Mouse (Mus musculus) ES-E14 (cell line): Measurements from ENCODE around the gene Aggf1. TPM values are rescaled to one million over a fixed set of nuclear protein-coding genes. Genes with fewer than 3 reads are reported as not detected.
A peak's percentile ranks its signal among the peaks of the same experiment; 100 is the strongest.

Experiments
- DNase-seq: peaks from one replicate; pipeline ENCODE4 v3.0.0-alpha.2; 2013; ENCODE audit warnings: low read depth, low spot score
- H3K27ac ChIP-seq: 2 replicates; pipeline ENCODE4 v1.5.1; 2012; ENCODE audit warnings: low read depth, mild to moderate bottlenecking, low read length, moderate library complexity, mixed read lengths; ENCODE audit not compliant: poor library complexity, insufficient read depth, severe bottlenecking
- H3K36me3 ChIP-seq: 2 replicates; pipeline ENCODE4 v1.6.1; 2012; ENCODE audit warnings: mild to moderate bottlenecking, low read length, moderate library complexity, mixed read lengths; ENCODE audit not compliant: control insufficient read depth, poor library complexity, insufficient read depth, severe bottlenecking
- H3K4me1 ChIP-seq, 2 experiments: fragments of 150-350 bp in 1 of 2; sonication (generic) in 1 of 2; 2 replicates each; pipeline ENCODE4 v1.6.1; 2012; ENCODE audit warnings: low read length in 2 of 2, mild to moderate bottlenecking in 1 of 2, mixed read lengths in 1 of 2; ENCODE audit not compliant: control insufficient read depth in 2 of 2, insufficient read depth in 2 of 2, poor library complexity in 1 of 2
- H3K4me3 ChIP-seq, 2 experiments: fragments of 150-350 bp in 1 of 2; sonication (generic) in 1 of 2; 2 replicates each; pipeline ENCODE4 v1.5.1; 2012; ENCODE audit warnings: low read length in 2 of 2, low read depth in 1 of 2, mild to moderate bottlenecking in 1 of 2, mixed read lengths in 1 of 2; ENCODE audit not compliant: insufficient read depth in 1 of 2, poor library complexity in 1 of 2, severe bottlenecking in 1 of 2
- H3K9ac ChIP-seq: 2 replicates; pipeline ENCODE4 v1.6.1; 2012; ENCODE audit warnings: low read depth, mild to moderate bottlenecking, low read length, mixed read lengths; ENCODE audit not compliant: poor library complexity, insufficient read depth, severe bottlenecking
- H3K9me3 ChIP-seq: fragments of 150-350 bp; sonication (generic); 2 replicates; pipeline ENCODE4 v1.6.1; 2012; ENCODE audit warnings: low read depth, mild to moderate bottlenecking, low read length; ENCODE audit not compliant: control insufficient read depth, insufficient read depth
- CHD2 ChIP-seq: IDR thresholded peaks from 2 replicates; pipeline ENCODE4 v1.6.1; 2014; ENCODE audit warnings: mild to moderate bottlenecking, low read depth, low read length, inconsistent platforms
- HCFC1 ChIP-seq: IDR thresholded peaks from 2 replicates; pipeline ENCODE4 v1.6.1; 2012; ENCODE audit warnings: low read length, inconsistent platforms, borderline replicate concordance; ENCODE audit not compliant: insufficient read depth
- MAFK ChIP-seq: IDR thresholded peaks from 2 replicates; pipeline ENCODE4 v1.6.1; 2014; ENCODE audit warnings: mild to moderate bottlenecking, low read depth, low read length, inconsistent platforms; ENCODE audit not compliant: insufficient read depth
- ZC3H11A ChIP-seq: IDR thresholded peaks from 2 replicates; pipeline ENCODE4 v1.6.1; 2012; ENCODE audit warnings: low read depth, mild to moderate bottlenecking, inconsistent platforms, low read length, borderline replicate concordance
- ZNF384 ChIP-seq: IDR thresholded peaks from 2 replicates; pipeline ENCODE4 v1.6.1; 2012; ENCODE audit warnings: low read depth, low read length, inconsistent platforms
- in situ Hi-C, 2 experiments: fragments of 600-800 bp; cut with MboI; formaldehyde crosslinking; loops; one replicate each; pipeline ENCODE4 v1.15.1; 2025; ENCODE audit warnings: low sequenced_read_pairs in 2 of 2, inconsistent platforms in 1 of 2; ENCODE audit not compliant: unreplicated experiment in 2 of 2
- total RNA-seq: library from RNA; depleted of rRNA; stranded (reverse); fragments of 300-350 nt; gene quantifications from 2 replicates; pipeline ENCODE4 v1.2.3, GENCODE M21; 2012

Aggf1 gene
- total RNA-seq, 1 experiment: 50.1 TPM

- Histone ChIP-seq H3K4me1 (no peaks in the 10 kb centered on the region), H3K9me3 (no peaks in the 10 kb centered on the region), H3K36me3 (no peaks in the 10 kb centered on the region), H3K4me3 (no peak overlapping the region), H3K9ac (no peak overlapping the region), H3K27ac (no peak overlapping the region)
- no peak for DNase-seq
- no peak for TF ChIP-seq ZC3H11A
- no peak for TF ChIP-seq CHD2
- TF ChIP-seq HCFC1: no peak
- no peak for TF ChIP-seq ZNF384
- no peak for TF ChIP-seq MAFK
- in situ Hi-C loops: no loop called here
Measured at GRCm38 (mm10) chr13:95412257-95412656, 37.1 kb upstream of the Aggf1 start.

GRCm38 (mm10) chr13:95393242-95393641 lies 18.1 kb upstream of the Aggf1 start:
- Histone ChIP-seq H3K4me3 (no peak overlapping the region), H3K9me3 (peaks cover 1% of the 10 kb centered on the region; the same call in 1 of the 2 replicates), H3K36me3 (no peaks in the 10 kb centered on the region), H3K9ac (no peak overlapping the region), H3K27ac (no peak overlapping the region; the same call in 1 of the 2 replicates), H3K4me1 (0 out of 4 replicates have a peak, but pooled peaks cover 0 to 2% of the 10 kb centered on the region in 2 experiments)
- DNase-seq: no peak
- in situ Hi-C loops: no loop called here
- no peak for TF ChIP-seq MAFK
- TF ChIP-seq ZC3H11A: no peak
- no peak for TF ChIP-seq HCFC1
- TF ChIP-seq ZNF384: no peak
- TF ChIP-seq CHD2: no peak

- Histone ChIP-seq H3K4me3 (no peak overlapping the region), H3K9ac (no peak overlapping the region), H3K9me3 (peaks cover under 1% of the 10 kb centered on the region; the same call in 1 of the 2 replicates), H3K4me1 (0 out of 4 replicates have a peak, but pooled peaks cover 0 to 2% of the 10 kb centered on the region in 2 experiments), H3K27ac (no peak overlapping the region), H3K36me3 (no peaks in the 10 kb centered on the region)
- TF ChIP-seq MAFK: no peak
- 0 out of 2 replicates have a peak, but pooled peaks have one; percentile 15 for TF ChIP-seq ZNF384
- TF ChIP-seq CHD2: no peak
- peak; percentile 95 for TF ChIP-seq ZC3H11A
- in situ Hi-C loops: loop anchor here in 1 of 2 experiments (5.0 kb wide), 1 partner anchor 92 kb away; no protein-coding TSS in a partner anchor
- peak; percentile 69 for DNase-seq
Measured at GRCm38 (mm10) chr13:95389866-95390865, 15.0 kb upstream of the Aggf1 start.

GRCm38 (mm10) chr13:95388226-95388625 lies 13.1 kb upstream of the Aggf1 start:
- H3K9me3 ChIP-seq: no peaks in the 10 kb centered on the region
- H3K4me3 ChIP-seq: no peak overlapping the region
- no peak for DNase-seq
- no peaks in the 10 kb centered on the region for H3K36me3 ChIP-seq
- H3K9ac ChIP-seq: no peak overlapping the region
- in situ Hi-C loops: loop anchor here in 1 of 2 experiments (5.0 kb wide), 1 partner anchor 94 kb away; no protein-coding TSS in a partner anchor
- H3K27ac ChIP-seq: no peak overlapping the region
- TF ChIP-seq HCFC1: no peak
- no peak for TF ChIP-seq CHD2
- TF ChIP-seq ZNF384: no peak
- TF ChIP-seq ZC3H11A: no peak
- TF ChIP-seq MAFK: no peak
- 0 out of 4 replicates have a peak, but pooled peaks cover 0 to 2% of the 10 kb centered on the region in 2 experiments for H3K4me1 ChIP-seq
